Mouse (Mus musculus): ENCODE data around the gene Rere.

The Rere gene

DNA sequence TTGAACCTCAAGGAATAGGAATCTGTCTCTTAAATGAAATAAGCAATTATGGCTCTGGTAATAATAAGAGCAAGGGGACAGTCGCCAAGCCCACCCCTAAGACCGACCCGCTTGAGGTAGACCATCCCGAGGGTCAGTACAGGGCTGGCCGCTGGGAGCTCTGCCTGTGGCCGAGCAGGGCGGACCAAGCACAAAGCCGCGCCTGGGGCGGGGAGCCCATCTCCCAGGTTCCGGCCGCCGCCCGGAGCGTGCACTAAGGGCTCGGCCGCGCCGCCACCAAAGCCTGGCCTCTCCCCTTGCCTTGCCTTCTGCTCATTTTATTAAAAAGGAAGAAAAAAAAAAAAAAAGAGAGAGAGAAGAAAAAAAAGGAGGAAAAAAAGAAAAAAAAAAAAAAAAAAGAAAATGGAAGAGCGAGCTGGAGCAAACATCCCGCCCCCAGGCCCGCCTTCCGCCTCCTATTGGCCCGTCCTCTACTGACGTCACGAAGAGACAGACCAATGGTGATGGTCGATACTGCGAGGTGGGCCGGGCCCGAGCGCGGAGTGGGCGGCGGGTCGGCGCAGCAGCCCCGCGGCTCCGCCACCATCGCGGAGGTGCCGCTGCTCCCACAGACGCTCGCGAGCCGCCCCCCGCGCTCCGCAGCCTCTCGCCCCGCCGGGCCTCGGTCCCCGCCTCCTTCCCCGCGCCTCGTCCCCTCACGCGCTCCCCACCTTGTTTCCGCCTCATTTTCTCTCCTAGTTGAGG lies at the start of gene Rere:
Gene Rere, plus strand, starts transcription at position 629 of the 744 bp plus-strand sequence.
- DNase-seq = peak; percentile 98

GRCm38 (mm10) chr4:150231871-150232270 lies 49.6 kb upstream of the Rere start:
- peak; percentile 61 for DNase-seq

DNA sequence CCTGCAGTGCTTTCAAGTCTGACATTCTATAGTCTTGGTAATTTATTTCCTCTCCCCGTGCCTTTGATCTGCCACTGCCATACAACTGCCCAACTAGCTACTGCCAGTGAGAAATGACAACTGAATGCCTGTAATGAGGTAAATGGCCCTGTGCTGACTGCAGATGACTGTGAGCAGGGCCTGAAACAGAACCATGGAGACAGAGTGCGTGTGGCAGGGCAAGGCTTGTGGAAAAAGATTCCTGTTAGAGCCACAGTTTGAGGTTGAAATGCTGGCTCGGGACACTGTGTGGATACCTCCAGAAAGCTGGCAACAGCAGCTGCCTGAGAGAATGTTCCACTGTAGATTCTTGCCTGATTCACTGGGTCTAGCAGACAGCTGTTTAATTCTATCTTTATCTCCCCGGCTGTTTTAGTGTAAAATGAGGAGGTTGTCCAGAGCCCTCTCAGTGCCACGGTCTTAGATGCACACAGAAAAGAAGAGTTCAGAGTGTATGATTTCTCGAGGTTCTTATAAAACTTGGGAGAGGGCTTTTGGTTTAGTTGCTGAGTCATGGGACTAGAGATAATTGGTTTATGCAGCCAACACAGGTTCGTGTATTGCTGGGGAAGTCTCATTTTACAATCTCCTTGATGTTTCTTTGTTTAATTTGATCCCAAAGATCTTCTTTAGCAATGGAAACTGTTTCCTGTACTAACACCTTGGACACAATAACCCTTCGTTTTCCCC lies 46.7 kb upstream of the Rere start:
- DNase-seq = no peak

- DNase-seq = no peak
Measured at GRCm38 (mm10) chr4:150235585-150235984, 45.9 kb upstream of the Rere start.

DNA sequence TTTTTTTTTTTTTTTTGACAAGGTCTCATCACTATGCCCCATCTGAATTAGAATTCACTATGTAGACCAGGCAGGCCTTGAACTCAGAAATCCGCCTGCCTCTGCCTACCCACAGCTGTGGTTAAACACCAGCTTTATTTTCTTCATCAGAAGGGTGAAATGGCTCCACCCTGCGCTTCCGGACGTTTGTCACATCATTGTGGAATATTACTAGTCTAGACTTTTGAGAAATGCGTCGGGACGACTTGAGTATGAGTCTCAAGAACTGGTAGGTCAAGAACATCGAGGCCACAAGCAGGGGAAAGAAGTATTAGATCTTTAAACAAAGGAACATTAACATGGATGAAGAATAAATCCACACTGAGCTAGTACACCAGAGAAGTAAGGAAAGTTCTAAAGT lies 45.4 kb upstream of the Rere start:
- DNase-seq = no peak

GRCm38 (mm10) chr4:150236521-150237481 lies 44.6 kb upstream of the Rere start, which contains the start of gene Eno1:
Eno1 (plus strand) TSS chr4:150236721.
- peak; percentile 96 for DNase-seq

DNA sequence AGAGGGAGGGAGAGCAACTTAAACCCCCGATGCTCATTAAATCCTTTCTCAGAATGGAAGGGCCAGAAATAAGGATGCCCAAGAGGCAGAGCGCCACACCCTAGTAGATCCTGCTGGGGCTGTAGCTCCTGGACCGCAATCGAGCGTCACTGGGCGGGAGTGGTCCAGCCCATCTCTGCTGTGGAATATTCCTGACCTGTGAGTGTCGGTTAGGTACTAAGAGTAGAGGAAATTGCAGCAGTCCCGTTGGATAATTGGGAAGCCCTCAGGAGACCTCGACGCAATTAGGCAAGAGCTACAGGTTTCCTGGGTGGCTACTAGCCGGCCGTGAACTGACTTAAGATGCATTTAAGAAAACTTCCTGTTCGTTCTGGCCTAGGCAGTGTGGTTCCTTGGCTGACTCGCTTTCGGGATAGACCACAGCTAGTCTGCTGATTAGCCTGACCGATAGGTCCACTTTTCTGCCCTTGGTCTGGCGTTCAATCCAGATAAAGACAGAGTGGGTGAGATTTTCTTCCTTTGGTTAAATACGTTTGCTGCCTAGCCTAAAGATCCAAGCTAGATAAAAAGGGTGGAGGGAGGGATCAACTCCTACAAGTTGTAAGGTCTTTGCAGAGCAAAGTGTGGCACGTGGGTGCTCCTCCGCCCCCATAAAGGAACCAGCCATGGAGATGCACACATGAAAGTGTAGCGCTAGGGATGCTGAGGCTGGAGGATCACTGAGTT lies 43.6 kb upstream of the Rere start:
- no peak for DNase-seq

DNA sequence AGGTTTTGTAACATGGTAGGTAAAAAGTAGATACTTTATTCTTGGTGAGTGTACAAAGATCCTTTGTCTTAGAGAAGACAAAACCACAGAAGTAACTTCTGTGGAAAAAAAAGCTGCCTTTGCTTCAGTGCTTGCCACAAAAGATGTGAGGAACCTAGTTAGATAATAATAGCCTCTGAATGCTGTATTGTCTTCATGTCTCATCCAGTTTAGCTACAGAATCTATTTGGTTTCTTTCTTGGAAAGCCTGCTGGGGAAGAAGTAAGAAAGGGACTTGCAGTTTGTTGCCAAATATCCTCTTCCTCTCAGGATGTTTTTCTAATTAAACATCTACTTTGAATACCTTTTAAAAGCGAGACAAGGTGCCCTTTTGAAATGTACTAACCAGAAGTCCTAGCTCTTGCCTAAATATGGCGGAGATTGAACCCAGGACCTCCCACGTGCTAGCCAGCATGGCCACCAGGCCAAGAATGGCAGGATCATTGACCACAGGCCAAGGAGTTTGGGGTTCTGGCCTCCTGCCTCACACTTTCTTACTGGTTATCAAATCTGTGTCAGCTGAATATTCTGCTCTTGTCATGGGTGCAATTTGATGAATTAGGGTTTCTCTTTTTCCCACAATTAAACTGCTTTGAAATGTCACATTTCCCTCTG lies 42.9 kb upstream of the Rere start:
- DNase-seq = no peak

- DNase-seq = no peak
Measured at GRCm38 (mm10) chr4:150239087-150239480, 42.4 kb upstream of the Rere start.

- DNase-seq = no peak
Measured at GRCm38 (mm10) chr4:150239503-150239902, 41.9 kb upstream of the Rere start.

DNA sequence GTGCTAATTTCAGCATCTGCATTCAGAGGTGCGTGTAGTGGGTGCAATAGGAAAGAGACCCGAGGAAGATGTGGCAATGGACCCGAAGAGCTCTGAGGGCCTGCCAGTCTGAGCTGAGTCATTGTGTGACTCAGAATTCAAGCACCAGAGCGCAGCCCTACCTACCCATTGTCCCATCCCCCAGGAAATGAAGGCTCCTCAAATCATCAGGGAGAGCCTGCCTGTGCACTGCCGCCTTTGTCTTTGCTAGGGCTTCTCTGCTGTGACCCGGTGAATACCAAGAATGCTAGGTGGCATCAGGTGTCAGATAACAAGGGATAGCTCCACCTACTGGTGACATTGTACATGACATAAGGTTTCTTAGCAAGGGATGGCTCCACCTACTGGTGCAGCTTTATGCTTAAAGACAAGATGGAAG lies 41.5 kb upstream of the Rere start:
- peak; percentile 79 for DNase-seq

- no peak for DNase-seq
Measured at GRCm38 (mm10) chr4:150240381-150240886, 41.0 kb upstream of the Rere start.

DNA sequence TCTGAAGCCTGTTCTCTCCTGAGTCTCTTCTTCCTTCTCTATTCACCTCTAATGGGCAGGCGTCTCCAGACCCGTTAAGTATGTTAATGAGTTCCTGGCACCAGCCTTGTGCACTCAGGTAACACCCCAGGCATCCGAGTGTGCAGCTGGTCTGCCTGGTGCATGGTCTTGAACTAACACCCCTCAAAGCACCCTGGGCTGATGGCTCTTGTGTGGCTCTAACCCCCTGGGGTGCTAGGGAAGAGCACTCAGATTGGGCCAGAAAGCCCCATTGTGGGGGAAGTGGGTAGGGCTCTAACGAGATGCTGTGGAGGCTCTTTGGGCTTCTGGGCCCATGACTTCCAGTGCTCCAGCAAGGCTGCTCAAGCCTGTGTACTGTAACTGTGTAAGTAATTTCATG lies 39.7 kb upstream of the Rere start:
- no peak for DNase-seq

- DNase-seq = no peak
Measured at GRCm38 (mm10) chr4:150242745-150243144, 38.7 kb upstream of the Rere start.

DNA sequence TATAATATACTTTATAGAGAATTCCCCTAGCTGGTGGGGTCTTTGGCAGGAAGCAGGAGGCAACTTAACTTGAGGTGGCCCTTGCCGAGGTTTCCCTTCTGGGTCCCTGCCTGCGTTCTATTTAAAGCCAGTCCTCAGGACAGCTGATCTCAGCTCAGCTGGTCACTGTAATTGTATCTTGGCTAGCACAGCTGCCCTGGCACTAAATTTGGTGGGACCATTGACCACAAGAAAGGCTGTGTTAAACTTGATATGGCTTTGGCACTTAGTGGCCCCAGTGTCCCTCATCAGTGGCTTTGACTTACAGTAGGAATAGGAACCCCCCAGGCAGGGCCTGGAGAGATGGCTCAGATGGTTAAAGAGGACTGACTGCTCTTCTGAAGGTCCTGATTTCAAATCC lies 35.6 kb upstream of the Rere start:
- DNase-seq = no peak

DNA sequence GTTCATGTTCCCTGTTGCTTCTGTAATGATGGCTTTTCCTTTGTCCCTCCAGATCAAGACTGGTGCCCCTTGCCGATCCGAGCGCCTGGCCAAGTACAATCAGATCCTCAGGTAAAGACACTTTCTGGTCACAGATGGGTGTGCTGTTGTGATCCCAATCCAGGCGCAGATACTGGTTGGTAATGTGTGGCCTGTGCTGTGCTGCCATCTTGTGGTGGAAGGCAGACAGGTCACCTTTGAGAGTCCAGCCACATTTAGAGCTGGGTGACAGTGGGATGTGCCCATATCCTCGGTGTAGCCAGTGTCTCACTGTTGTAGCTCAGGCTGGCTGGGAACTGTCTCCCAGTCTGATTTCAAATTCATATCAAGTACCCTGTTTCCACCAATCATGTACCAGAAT lies 33.4 kb upstream of the Rere start:
- DNase-seq = peak; percentile 72

GRCm38 (mm10) chr4:150248917-150249316 lies 32.5 kb upstream of the Rere start:
- DNase-seq = no peak

DNA sequence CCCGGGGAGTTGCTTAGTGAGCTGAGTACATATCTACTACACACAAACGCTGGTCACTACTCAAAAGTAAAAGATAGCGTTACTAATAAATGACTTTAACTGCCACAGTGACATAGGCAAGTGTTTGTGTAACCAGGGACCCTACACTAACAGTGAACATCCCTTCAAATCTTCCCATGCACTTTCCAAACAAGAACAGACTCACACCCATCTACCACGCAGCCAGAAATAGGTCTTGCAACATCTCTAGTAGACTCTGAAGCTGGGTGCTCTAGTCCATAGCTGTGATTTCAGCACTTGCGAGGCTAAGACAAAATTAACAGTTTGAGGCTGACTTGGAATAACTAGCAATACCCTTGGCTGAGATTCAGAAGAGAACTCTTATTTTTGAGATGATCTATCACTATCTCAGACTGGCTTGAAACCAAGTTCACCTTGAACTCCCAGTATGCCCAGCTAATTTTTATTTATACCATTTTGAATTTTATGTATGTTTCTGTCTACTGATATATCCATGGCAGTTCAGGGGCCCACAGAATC lies 31.6 kb upstream of the Rere start:
- DNase-seq = no peak

DNA sequence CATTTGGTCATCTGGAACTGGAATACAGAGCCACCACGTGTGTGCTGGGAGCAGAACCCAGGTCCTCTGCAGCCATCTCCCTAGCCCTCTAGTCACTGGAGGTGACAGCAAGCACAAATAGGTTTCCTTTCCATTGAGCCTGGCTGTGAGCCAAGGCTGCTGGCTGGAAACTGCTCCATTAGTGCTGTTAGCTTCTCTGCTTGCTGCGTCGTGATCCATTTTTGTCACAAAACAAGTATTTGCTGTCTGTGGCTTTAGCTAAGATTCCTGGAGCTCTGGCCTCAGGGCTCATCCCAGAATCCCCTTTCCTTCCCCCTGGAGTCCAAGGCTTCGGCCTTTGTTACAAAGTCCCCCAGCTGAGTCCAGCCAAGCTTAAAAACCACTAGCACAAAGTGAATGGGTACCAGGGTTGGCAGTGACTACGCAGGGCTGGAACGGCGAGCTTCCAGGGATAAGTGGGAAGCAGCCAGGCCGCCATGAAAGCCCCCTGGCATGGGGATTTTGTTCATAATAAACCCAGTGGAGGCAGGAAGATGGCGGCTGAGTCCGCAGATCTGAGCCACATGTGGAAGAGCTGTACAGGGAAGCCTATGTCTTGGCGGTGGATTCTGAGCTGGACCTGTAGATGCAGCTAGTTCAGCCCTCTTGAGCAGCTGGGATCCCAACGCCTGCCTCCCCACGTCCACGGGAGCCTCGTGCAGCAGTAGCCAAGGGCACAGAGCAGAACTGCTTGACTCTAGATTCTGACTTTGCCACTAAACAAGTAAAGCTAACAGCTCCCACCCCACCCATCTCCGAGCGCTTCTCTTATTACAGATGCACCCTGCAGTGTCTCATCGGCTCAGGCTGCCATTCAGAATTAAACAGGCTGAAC lies 30.7 kb upstream of the Rere start:
- no peak for DNase-seq

GRCm38 (mm10) chr4:150254416-150254815 lies 27.0 kb upstream of the Rere start:
- DNase-seq = peak; percentile 79
